Comparison of ENCODE assay signal across 8 mouse cellular contexts in the genomic region with DNA sequence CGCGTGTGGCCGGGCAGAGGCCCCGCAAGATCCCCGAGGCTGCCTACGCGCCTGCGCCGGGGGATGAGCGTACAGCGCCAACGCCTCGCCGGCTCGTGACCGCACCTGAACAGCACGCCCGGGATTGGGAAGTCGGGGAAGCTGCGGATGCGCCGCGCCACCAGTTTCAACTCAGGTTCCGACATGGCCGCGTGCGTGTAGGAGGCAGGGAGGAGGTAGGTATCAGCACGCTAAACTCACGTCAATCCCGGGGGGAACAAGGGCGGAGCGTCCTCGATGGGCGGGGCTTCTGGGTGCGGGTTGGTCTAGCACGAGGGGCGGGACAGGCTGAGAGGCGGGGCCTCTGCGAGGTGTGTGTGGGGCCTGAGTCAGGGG. TPM values are rescaled to one million over a fixed set of nuclear protein-coding genes. Genes with fewer than 3 reads are reported as not detected.
DNase-seq lines count a peak whose midpoint lies in the region; ATAC-seq and TF ChIP-seq lines count a peak whose summit lies in the region.

Gene Aprt, minus strand, starts transcription at position 262 of the 375 bp plus-strand sequence.

- H3K9me3 ChIP-seq in ES-E14 (ENCODE audit: control insufficient read depth, insufficient read depth, low read depth, low read length): no peaks in the 10 kb centered on the region
- no peaks in the 10 kb centered on the region for H3K9me3 ChIP-seq in forebrain, embryonic 15.5 days

- WGBS in forebrain, embryonic 15.5 days: under 1% methylated on average over 39 of the region's 39 CpGs
- WGBS in lung, adult 2 months: under 1% methylated on average over 39 of the region's 39 CpGs

- in situ Hi-C loops in ES-E14 (cut with MboI; ENCODE audit: low sequenced_read_pairs in 2 of 2, unreplicated experiment in 2 of 2): no loop called here

- H3K9ac ChIP-seq in ES-E14 (ENCODE audit: insufficient read depth, low read depth, low read length, poor library complexity, severe bottlenecking): peak within 1 kb of the TSS; percentile 93
- H3K9ac ChIP-seq in forebrain, embryonic 15.5 days (replicated peaks): peak within 1 kb of the TSS; percentile 65

- H3K36me3 ChIP-seq in ES-E14 (ENCODE audit: control insufficient read depth, insufficient read depth, low read length, poor library complexity, severe bottlenecking): peaks cover 19% of the 10 kb centered on the region
- H3K36me3 ChIP-seq in forebrain, embryonic 15.5 days: peaks cover 10% of the 10 kb centered on the region; the same call in 1 of the 2 replicates

- peak; percentile 83; the same call in 1 of the 2 replicates for TF ChIP-seq POLR2A in lung, adult 2 months (IDR thresholded peaks at IDR 0.05; ENCODE audit: borderline replicate concordance, extremely low read depth, low read depth, low read length)

- peaks cover 9 to 35% of the 10 kb centered on the region in 2 experiments; a peak in 3 of 4 replicates for H3K4me1 ChIP-seq in ES-E14 (ENCODE audit: control insufficient read depth in 2 of 2, insufficient read depth in 2 of 2, low read length in 2 of 2, poor library complexity in 1 of 2)
- peaks cover 34% of the 10 kb centered on the region for H3K4me1 ChIP-seq in forebrain, embryonic 15.5 days
- peaks cover 8% of the 10 kb centered on the region for H3K4me1 ChIP-seq in lung, adult 2 months (ENCODE audit: control insufficient read depth, insufficient read depth, low read length)

- DNase-seq in ES-E14 (ENCODE audit: low read depth, low spot score): peak; percentile 98
- peak; percentile 96 for DNase-seq in cerebellum, adult 11-12 months
- peak; percentile 87 for DNase-seq in heart, postnatal 25 days (ENCODE audit: low spot score)
- DNase-seq in layer of hippocampus, adult 18-20 months (ENCODE audit: low spot score in 2 of 2): peak; percentile 94 to 95
- DNase-seq in lung, adult 2 months: peak; percentile 97
- DNase-seq in thymus, adult 18-20 months: peak; percentile 91 to 95

- peak within 1 kb of the TSS; percentile 78 for H3K4me2 ChIP-seq in forebrain, embryonic 15.5 days (replicated peaks)

- no peaks in the 10 kb centered on the region for H3K27me3 ChIP-seq in forebrain, embryonic 15.5 days

- ATAC-seq in forebrain, embryonic 15.5 days (replicated peaks): peak; percentile 92
- ATAC-seq in neutrophil, adult 5-6 weeks (ENCODE audit: extremely low read depth, insufficient number of reproducible peaks, low FRiP score, poor library complexity, severe bottlenecking): peak; percentile 84

- intact Hi-C loops in heart, postnatal 25 days (cut with DNase I): no loop called here

- TF ChIP-seq CTCF in lung, adult 2 months (IDR thresholded peaks at IDR 0.05; ENCODE audit: insufficient read depth, low read length): no peak

- H3K4me3 ChIP-seq in ES-E14 (ENCODE audit: insufficient read depth in 1 of 2, low read depth in 1 of 2, low read length in 2 of 2, poor library complexity in 1 of 2, severe bottlenecking in 1 of 2): peak within 1 kb of the TSS; percentile 87 to 90
- peak within 1 kb of the TSS; percentile 76 for H3K4me3 ChIP-seq in forebrain, embryonic 15.5 days
- peak within 1 kb of the TSS; percentile 77 for H3K4me3 ChIP-seq in lung, adult 2 months (replicated peaks; ENCODE audit: extremely low read depth, low read depth, low read length)

- peak within 1 kb of the TSS; percentile 72 for H3K27ac ChIP-seq in ES-E14 (ENCODE audit: insufficient read depth, low read depth, low read length, poor library complexity, severe bottlenecking)
- peak within 1 kb of the TSS; percentile 42 for H3K27ac ChIP-seq in forebrain, embryonic 15.5 days (replicated peaks)

TF ChIP-seq in ES-E14, 5 proteins besides CTCF, POLR2A, EP300 and RAD21:
- TF ChIP-seq HCFC1 (IDR thresholded peaks at IDR 0.05; ENCODE audit: borderline replicate concordance, insufficient read depth, low read length) (peak; percentile 39; the same call in 1 of the 2 replicates), ZC3H11A (IDR thresholded peaks at IDR 0.05; ENCODE audit: borderline replicate concordance, low read depth, low read length) (no peak), CHD2 (IDR thresholded peaks at IDR 0.05; ENCODE audit: low read depth, low read length) (no peak), ZNF384 (IDR thresholded peaks at IDR 0.05; ENCODE audit: low read depth, low read length) (no peak), MAFK (IDR thresholded peaks at IDR 0.05; ENCODE audit: insufficient read depth, low read depth, low read length) (no peak)

RNA-seq across cellular contexts. Expression of gene Aprt, which starts in this region (rescaled TPM):
- 400 and 412 TPM in 2 replicates for total RNA-seq in ES-E14 (2012; rRNA removed)
- 187 TPM in 2 replicates for polyA plus RNA-seq in forebrain, embryonic 15.5 days (2015; fragmentation: Nextera tagmentation; extraction: Ambion mirVana)
- 10 to 100 TPM; 30.6 to 39.3 TPM for total RNA-seq in heart, postnatal 25 days (2021)
- total RNA-seq in layer of hippocampus, adult 18-20 months (2021): 10 to 100 TPM; 58.1 to 61.6 TPM
- 108 and 109 TPM in 2 replicates for polyA plus RNA-seq in lung, adult 2 months (2012; rRNA removed)
- total RNA-seq in neutrophil, adult 5-6 weeks (2017): 26.4 and 42.6 TPM in 2 replicates

Comparison
In these comparisons a context has a peak if more than half of its experiments do, and no peak if none do; other contexts are left out.
1. Peak in every context shown above with its lines: DNase-seq, ATAC-seq, H3K4me3 ChIP-seq and H3K27ac ChIP-seq.